Mouse (Mus musculus) common myeloid progenitor, adult 5-6 weeks (primary cell): ENCODE measurements around the gene Gm20219. TPM values are rescaled to one million over a fixed set of nuclear protein-coding genes. Genes with fewer than 3 reads are reported as not detected.
"Not testable (repeated sequence)": the region's sequence is repeated elsewhere in the genome, so short reads cannot be mapped to it uniquely, and the experiment has no call there.

Experiments used
- ATAC-seq: replicated peaks from 2 replicates; pipeline ENCODE4 v1.8.0; 2016; ENCODE audit warnings: low read depth, mild to moderate bottlenecking, moderate TSS enrichment, inconsistent platforms; ENCODE audit not compliant: poor library complexity, severe bottlenecking
- total RNA-seq: library from RNA; stranded (forward); fragments of 200-1000, 187-1606 nt; gene quantifications from 2 replicates; pipeline ENCODE4 v1.2.3, GENCODE M21; 2017

Gene Gm20219
- total RNA-seq, 1 experiment from 2014 or later, result not detected

DNA sequence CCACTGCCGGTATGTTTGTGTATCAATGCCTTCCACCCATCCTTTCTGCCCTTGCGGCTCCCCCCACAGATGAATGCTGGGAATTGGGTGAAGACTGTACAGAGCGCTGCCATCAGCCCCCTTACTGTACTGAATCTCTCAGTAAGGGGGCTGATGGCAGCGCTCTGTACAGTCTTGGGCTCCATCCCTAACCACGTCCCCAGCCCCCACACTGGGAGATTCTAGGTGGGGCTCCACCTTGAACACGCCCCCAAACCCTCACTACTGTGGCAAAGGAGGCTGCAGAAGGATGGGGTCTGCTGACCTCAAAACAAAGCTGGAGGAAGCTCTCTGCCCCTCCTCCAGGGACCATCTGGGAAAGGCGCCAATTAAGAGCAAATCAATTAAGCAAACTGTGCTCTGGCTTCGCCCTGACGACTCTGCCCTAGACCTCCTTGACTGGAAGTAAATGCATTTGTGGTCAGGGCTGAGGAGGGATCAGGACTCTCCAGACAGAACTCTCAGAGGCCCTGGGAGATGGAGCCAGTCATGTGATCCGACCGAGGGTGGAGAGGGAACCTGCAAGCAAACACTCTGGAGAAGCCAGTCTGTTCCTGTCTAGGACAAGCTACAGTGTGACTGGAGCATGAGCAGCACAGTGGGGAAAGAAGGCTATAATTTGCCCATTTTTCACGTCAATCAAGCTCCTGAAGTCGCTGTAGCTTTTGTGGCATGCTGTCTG, 38.3 kb downstream of the Gm20219 start:
- ATAC-seq, result no peak

DNA sequence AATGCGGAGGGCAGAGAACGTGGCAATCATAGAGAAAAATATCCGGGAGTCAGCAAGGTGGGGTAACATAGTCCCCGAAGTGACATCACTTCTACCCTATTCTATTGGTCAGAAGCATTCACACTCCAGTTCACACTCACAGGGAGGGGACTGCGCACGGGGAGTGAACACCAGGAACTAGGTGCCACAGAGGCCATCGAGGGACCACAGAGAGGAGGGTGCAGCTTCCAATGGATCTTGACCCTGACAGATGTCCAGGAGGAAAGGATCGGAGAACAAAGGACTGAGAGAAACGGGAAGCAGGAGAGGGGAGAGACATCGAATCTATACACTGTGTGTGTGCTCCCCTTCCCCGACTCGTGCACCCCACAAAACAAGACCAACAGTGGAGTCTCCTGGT, 39.3 kb downstream of the Gm20219 start:
- no peak for ATAC-seq

- ATAC-seq, result no peak
These were observed 39.9 kb downstream of the Gm20219 start for GRCm38 (mm10) chr17:56514330-56514729.

GRCm38 (mm10) chr17:56512310-56512709, 41.9 kb downstream of the Gm20219 start, which contains the start of gene Znrf4:
Znrf4 (minus strand) TSS chr17:56512431.
- no peak for ATAC-seq

DNA sequence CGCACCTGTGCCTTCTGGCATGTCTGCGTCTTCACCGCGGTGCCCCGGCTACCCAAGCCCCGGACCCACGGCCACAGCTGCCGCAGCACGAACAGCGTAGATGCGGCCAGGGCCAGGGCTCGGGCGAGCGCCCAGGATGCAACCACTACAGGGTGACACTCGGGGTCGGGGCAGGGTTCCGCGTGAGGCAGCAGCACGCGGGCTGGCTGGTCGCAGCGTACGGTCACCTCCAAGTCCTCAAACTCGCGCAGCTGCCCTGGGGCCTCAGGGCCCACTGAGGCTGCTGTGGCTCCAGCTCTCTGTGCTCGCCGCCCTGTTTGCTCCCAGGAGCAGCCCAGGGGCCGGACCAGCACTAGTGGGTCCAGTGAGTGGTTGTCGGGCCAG, 42.5 kb downstream of the Gm20219 start:
- no peak for ATAC-seq

DNA sequence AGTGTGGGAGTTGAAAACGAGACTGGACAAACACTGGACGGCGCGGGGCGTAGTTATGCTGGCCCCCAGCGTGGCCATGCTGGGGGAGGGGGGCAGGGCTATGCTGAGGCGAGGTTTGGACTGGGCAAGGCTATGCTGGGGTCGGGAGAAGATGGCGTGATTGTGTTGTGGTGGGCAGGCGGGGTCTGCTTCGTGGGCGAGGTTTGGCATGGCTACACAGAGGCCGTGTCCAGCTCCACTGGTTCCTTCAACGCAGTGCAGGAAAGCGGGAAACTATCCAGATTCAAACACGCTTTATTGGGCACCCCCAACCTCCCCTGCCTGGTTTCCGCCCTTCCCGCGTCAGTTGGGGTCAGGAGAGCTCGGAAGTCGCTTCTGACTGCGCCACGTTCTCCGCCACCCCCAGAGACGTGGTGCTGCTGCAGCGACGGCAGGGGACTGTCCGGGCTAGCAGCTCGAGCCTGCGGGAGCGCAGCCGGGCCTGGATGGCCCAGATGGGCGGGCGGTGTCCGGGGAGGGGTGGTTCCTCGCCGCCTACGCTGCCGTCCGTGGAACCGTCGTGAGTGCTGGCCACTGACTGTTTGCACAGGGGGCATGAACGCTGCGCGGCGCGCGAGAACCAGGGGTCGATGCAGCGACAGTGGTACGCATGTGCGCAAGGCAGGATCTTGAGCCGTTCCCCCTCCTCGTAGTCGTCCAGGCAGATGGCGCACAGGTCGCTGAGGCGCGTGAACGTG, 43.0 kb downstream of the Gm20219 start:
- no peak for ATAC-seq

GRCm38 (mm10) chr17:56510473-56510969, 43.7 kb downstream of the Gm20219 start:
- ATAC-seq, result no peak

GRCm38 (mm10) chr17:56509707-56510472, 44.3 kb downstream of the Gm20219 start:
- ATAC-seq, result no peak

GRCm38 (mm10) chr17:56509021-56509640, 45.1 kb downstream of the Gm20219 start:
- no peak for ATAC-seq

DNA sequence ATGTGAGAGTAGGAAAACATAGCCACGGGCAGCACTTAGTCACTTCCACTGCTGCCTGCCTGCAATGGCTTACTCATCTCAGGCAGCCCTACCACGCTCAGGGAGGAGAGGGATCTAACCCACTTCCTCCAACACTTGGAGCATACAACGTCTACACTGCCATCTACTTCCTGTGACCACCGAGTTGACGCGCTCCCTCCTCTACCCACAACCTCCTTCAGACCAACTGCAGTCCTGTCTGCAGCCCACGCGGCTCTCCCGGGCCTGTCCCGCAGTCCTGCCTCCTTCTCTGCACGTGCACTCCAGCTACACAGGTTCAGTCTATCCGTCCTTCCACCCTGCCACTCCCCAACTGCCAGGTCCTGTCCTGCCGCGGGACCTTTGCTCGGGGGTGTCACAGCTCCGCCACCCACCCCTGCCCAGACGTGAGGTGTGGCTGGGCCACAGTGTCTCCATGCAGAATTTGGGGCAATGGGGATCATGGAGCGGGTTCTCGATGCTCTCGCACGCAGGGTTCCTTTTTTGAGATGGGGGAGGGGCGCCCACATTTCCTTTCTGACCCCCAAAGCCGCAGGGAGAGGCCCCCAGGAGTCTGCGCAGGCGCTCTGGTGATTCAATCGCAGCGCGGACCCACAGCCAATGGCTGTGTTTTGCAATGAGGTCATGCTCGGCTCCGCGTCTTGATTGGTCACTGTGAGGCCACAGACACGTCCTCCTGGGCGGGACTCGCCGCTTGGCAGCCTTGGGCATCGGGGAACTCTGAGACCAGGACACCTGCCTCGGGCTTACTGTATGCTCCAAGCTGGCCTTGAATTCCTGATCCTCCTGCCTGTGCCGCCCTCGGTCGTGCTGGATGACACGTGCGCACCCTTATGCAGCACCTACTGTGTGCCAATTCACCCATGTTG, 46.8 kb downstream of the Gm20219 start:
- ATAC-seq, result peak; percentile 90

DNA sequence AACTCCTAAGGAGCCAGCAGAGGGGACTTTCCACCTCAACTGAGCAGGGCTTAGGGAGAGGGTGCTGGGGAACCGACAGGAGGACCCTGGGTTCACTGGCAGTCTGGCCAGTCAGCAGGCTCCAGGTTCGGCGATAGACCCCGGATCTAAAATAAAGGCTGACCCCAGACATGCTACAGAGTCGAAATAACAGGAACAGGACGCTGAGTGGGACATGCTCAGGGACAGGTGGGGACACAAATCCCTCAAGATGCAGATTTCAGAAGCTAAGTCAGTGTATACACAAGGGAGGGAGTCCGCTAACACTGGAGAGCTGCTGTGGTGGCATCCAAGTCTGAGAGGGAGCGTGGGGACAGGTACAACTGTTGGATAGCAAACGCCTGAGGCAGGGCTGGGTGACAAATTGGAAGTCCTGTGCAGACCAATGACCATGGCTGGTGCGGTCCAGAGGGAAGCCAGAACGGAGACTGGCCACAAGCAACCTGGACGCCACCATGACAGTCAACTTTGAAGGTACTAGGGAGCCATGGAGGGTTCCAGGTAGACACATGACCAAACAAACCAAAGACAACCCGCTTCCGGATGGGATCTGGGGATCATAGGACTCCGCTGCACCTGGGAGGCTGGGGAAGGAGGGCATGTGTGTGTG, 47.6 kb downstream of the Gm20219 start:
- ATAC-seq, result no peak

DNA sequence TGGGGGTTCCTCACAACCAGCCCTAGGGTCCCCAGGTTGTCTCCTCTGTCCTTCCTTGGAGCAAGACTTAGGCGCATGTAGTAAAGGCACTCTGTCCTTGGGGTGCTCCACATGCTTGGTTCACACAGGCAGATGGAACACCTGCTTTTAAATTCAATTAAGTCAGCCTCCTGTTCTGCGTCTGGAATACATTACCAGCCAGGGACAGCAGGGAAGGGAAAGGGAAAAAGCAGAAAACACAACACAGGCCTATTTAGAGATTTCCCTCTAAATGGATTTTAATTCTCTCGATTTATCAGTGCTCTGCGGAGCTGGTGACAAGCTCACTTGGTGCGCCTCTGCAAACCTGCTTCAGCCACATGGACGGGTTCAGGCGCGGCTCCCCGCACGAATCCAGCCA, 48.8 kb downstream of the Gm20219 start:
- ATAC-seq, result no peak

DNA sequence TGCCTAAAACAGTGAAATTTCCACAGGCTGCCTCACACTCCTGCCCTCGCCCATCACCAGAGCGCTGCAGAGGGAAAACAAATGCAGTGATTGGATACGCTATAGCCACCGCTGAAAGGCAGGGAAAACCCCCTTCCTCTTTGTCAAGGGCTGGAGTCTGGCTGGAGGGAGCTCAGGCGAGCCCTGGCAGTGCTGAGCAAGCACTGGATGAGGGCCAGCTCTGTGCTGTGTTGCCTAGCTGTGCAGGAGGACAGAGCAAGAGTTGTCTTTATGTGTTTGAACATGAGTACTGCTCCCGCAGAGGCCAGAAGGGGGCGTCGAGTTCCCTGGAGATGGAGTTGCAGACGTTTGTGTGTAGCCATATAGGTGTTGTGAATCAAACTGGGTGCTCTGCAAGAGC, 51.7 kb downstream of the Gm20219 start:
- ATAC-seq, result no peak

GRCm38 (mm10) chr17:56501635-56502400, 52.4 kb downstream of the Gm20219 start:
- not testable (repeated sequence) for ATAC-seq
